Mouse (Mus musculus) CH12.LX (cell line): ENCODE results near the gene Ubxn6. TPM values are rescaled to one million over a fixed set of nuclear protein-coding genes. Genes with fewer than 3 reads are reported as not detected.

Source experiments
- DNase-seq: peaks from one replicate; pipeline ENCODE4 v3.0.0-alpha.2; 2013; ENCODE audit errors: extremely low read depth
- H3K27ac ChIP-seq: 2 replicates; pipeline ENCODE4 v1.5.1; 2012; ENCODE audit warnings: low read depth, mild to moderate bottlenecking, control low read depth, moderate library complexity; ENCODE audit not compliant: insufficient read depth
- H3K27me3 ChIP-seq: replicated peaks from 2 replicates; pipeline ENCODE3; 2012; ENCODE audit warnings: inconsistent platforms
- H3K36me3 ChIP-seq, 2 experiments: replicated peaks in 1 of 2; 2 replicates each; pipeline versions ENCODE3 to v1.6.1; 2012; ENCODE audit warnings: inconsistent platforms in 1 of 2, low read length in 1 of 2, mild to moderate bottlenecking in 1 of 2, mixed read lengths in 1 of 2, moderate library complexity in 1 of 2; ENCODE audit not compliant: control insufficient read depth in 1 of 2, insufficient read depth in 1 of 2
- H3K4me1 ChIP-seq, 2 experiments: 2 replicates each; pipeline ENCODE4 v1.6.1; 2012; ENCODE audit warnings: inconsistent platforms in 1 of 2, moderate library complexity in 1 of 2; ENCODE audit not compliant: insufficient read depth in 2 of 2, control insufficient read depth in 1 of 2
- H3K4me2 ChIP-seq: 2 replicates; pipeline ENCODE4 v1.6.1; 2012; ENCODE audit warnings: low read depth, mild to moderate bottlenecking, control low read depth; ENCODE audit not compliant: poor library complexity, insufficient read depth, severe bottlenecking
- H3K4me3 ChIP-seq, 3 experiments: fragments of 150-350 bp in 1 of 3; sonication (generic) in 1 of 3; replicated peaks in 1 of 3; 2 replicates each; pipeline versions ENCODE3 to v1.5.1; 2011 to 2012; ENCODE audit warnings: low read depth in 2 of 3, low read length in 2 of 3, mild to moderate bottlenecking in 2 of 3, moderate library complexity in 2 of 3, control low read depth in 1 of 3, improper control_type of control experiment in 1 of 3, inconsistent platforms in 1 of 3, mixed read lengths in 1 of 3; ENCODE audit not compliant: poor library complexity in 1 of 3
- H3K79me2 ChIP-seq: replicated peaks from 2 replicates; pipeline ENCODE4 v1.6.1; 2012; ENCODE audit warnings: mild to moderate bottlenecking, moderate library complexity; ENCODE audit not compliant: control insufficient read depth, poor library complexity, insufficient read depth, severe bottlenecking; ENCODE audit errors: extremely low read depth
- H3K9ac ChIP-seq: 2 replicates; pipeline ENCODE4 v1.6.1; 2012; ENCODE audit warnings: low read depth, mild to moderate bottlenecking, control low read depth, moderate library complexity; ENCODE audit not compliant: insufficient read depth
- H3K9me3 ChIP-seq: replicated peaks from 2 replicates; pipeline ENCODE3; 2012; ENCODE audit warnings: low read length, inconsistent platforms, mixed read lengths
- BHLHE40 ChIP-seq: IDR thresholded peaks from 2 replicates; pipeline ENCODE4 v1.6.1; 2011; ENCODE audit warnings: mild to moderate bottlenecking, low read depth, low read length, improper control_type of control experiment
- CHD2 ChIP-seq: IDR thresholded peaks from 2 replicates; pipeline ENCODE4 v1.6.1; 2011; ENCODE audit warnings: low read length, improper control_type of control experiment
- CTCF ChIP-seq, 2 experiments: IDR thresholded peaks in 1 of 2; conservative IDR thresholded peaks in 1 of 2; 2 replicates each; pipeline ENCODE4 v1.5.1; 2011 to 2012; ENCODE audit warnings: low read depth in 2 of 2, low read length in 2 of 2, improper control_type of control experiment in 1 of 2, inconsistent platforms in 1 of 2, mild to moderate bottlenecking in 1 of 2, moderate library complexity in 1 of 2
- E2F4 ChIP-seq: IDR thresholded peaks from 2 replicates; pipeline ENCODE4 v1.6.1; 2011; ENCODE audit warnings: low read depth, low read length, improper control_type of control experiment; ENCODE audit not compliant: insufficient replicate concordance
- ELF1 ChIP-seq: IDR thresholded peaks from 2 replicates; pipeline ENCODE4 v1.6.1; 2014; ENCODE audit warnings: low read depth, mild to moderate bottlenecking, inconsistent platforms, low read length, improper control_type of control experiment
- EP300 ChIP-seq: IDR thresholded peaks from 2 replicates; pipeline ENCODE4 v1.6.1; 2011; ENCODE audit warnings: low read length, improper control_type of control experiment
- GABPA ChIP-seq: IDR thresholded peaks from 2 replicates; pipeline ENCODE4 v1.6.1; 2012; ENCODE audit warnings: low read depth, low read length, improper control_type of control experiment, inconsistent platforms; ENCODE audit not compliant: insufficient replicate concordance
- HCFC1 ChIP-seq: IDR thresholded peaks from 2 replicates; pipeline ENCODE4 v1.6.1; 2012; ENCODE audit warnings: low read depth, mild to moderate bottlenecking, inconsistent platforms, low read length, improper control_type of control experiment
- JUN ChIP-seq: IDR thresholded peaks from 2 replicates; pipeline ENCODE4 v1.6.1; 2011; ENCODE audit warnings: low read depth, mild to moderate bottlenecking, low read length, improper control_type of control experiment, moderate library complexity; ENCODE audit not compliant: insufficient read depth
- JUND ChIP-seq: conservative IDR thresholded peaks from 2 replicates; pipeline ENCODE4 v1.6.1; 2011; ENCODE audit warnings: low read depth, low read length, improper control_type of control experiment
- KAT2A ChIP-seq: IDR thresholded peaks from 2 replicates; pipeline ENCODE4 v1.6.1; 2012; ENCODE audit warnings: low read length, improper control_type of control experiment, inconsistent platforms; ENCODE audit not compliant: insufficient replicate concordance
- MAFK ChIP-seq: IDR thresholded peaks from 2 replicates; pipeline ENCODE4 v1.6.1; 2011; ENCODE audit warnings: low read length, improper control_type of control experiment; ENCODE audit not compliant: insufficient replicate concordance
- MAX ChIP-seq: IDR thresholded peaks from 2 replicates; pipeline ENCODE4 v1.6.1; 2011; ENCODE audit warnings: low read length, improper control_type of control experiment
- MAZ ChIP-seq: IDR thresholded peaks from 2 replicates; pipeline ENCODE4 v1.6.1; 2012; ENCODE audit warnings: low read depth, mild to moderate bottlenecking, inconsistent platforms, low read length, improper control_type of control experiment, moderate library complexity
- MYC ChIP-seq: IDR thresholded peaks from 2 replicates; pipeline ENCODE4 v1.6.1; 2011; ENCODE audit warnings: low read depth, mild to moderate bottlenecking, improper control_type of control experiment, low read length
- NELFE ChIP-seq: IDR thresholded peaks from 2 replicates; pipeline ENCODE4 v1.6.1; 2011; ENCODE audit warnings: low read depth, low read length, improper control_type of control experiment
- NRF1 ChIP-seq: IDR thresholded peaks from 2 replicates; pipeline ENCODE4 v1.6.1; 2014; ENCODE audit warnings: low read depth, mild to moderate bottlenecking, inconsistent platforms, low read length, improper control_type of control experiment, moderate library complexity
- RAD21 ChIP-seq: IDR thresholded peaks from 2 replicates; pipeline ENCODE4 v1.6.1; 2011; ENCODE audit warnings: low read depth, mild to moderate bottlenecking, low read length, improper control_type of control experiment, moderate library complexity
- RCOR1 ChIP-seq: conservative IDR thresholded peaks from 2 replicates; pipeline ENCODE4 v1.6.1; 2012; ENCODE audit warnings: low read depth, mild to moderate bottlenecking, inconsistent platforms, low read length, improper control_type of control experiment
- SIN3A ChIP-seq: IDR thresholded peaks from 2 replicates; pipeline ENCODE4 v1.6.1; 2012; ENCODE audit warnings: low read length, improper control_type of control experiment, inconsistent platforms
- SMC3 ChIP-seq: IDR thresholded peaks from 2 replicates; pipeline ENCODE4 v1.6.1; 2011; ENCODE audit warnings: low read depth, low read length, improper control_type of control experiment
- TBP ChIP-seq: conservative IDR thresholded peaks from 2 replicates; pipeline ENCODE4 v1.6.1; 2011; ENCODE audit warnings: low read depth, low read length, improper control_type of control experiment
- TCF12 ChIP-seq: IDR thresholded peaks from 2 replicates; pipeline ENCODE4 v1.6.1; 2014; ENCODE audit warnings: low read depth, mild to moderate bottlenecking, inconsistent platforms, low read length, improper control_type of control experiment
- UBTF ChIP-seq: IDR thresholded peaks from 2 replicates; pipeline ENCODE4 v1.6.1; 2012; ENCODE audit warnings: low read depth, mild to moderate bottlenecking, inconsistent platforms, low read length, improper control_type of control experiment, moderate library complexity
- USF1 ChIP-seq: IDR thresholded peaks from 2 replicates; pipeline ENCODE4 v1.6.1; 2014; ENCODE audit warnings: low read depth, mild to moderate bottlenecking, inconsistent platforms, low read length, improper control_type of control experiment
- USF2 ChIP-seq: conservative IDR thresholded peaks from 2 replicates; pipeline ENCODE4 v1.6.1; 2011; ENCODE audit warnings: low read depth, low read length, improper control_type of control experiment
- ZC3H11A ChIP-seq: IDR thresholded peaks from 2 replicates; pipeline ENCODE4 v1.6.1; 2012; ENCODE audit warnings: low read depth, mild to moderate bottlenecking, inconsistent platforms, low read length, improper control_type of control experiment
- ZKSCAN1 ChIP-seq: IDR thresholded peaks from 2 replicates; pipeline ENCODE4 v1.6.1; 2012; ENCODE audit warnings: low read depth, inconsistent platforms, low read length, improper control_type of control experiment, borderline replicate concordance
- ZMIZ1 ChIP-seq: IDR thresholded peaks from 2 replicates; pipeline ENCODE4 v1.6.1; 2012; ENCODE audit warnings: low read depth, mild to moderate bottlenecking, inconsistent platforms, low read length, improper control_type of control experiment
- ZNF384 ChIP-seq: IDR thresholded peaks from 2 replicates; pipeline ENCODE4 v1.6.1; 2012; ENCODE audit warnings: low read depth, low read length, improper control_type of control experiment, inconsistent platforms
- dilution Hi-C: fragments of 300-500 bp; cut with MboI; formaldehyde crosslinking; loops from 2 replicates; pipeline ENCODE4 v1.14.3; 2020; ENCODE audit warnings: low sequenced_read_pairs; ENCODE audit not compliant: extremely low pct_unique_long_range_greater_than_20kb, extremely low pct_ligation_motif_present
- in situ Hi-C: fragments of 300-500 bp; cut with MboI; formaldehyde crosslinking; loops from 3 replicates; pipeline ENCODE4 v1.14.3; 2019; ENCODE audit warnings: low sequenced_read_pairs, low pct_ligation_motif_present, low pct_unique_long_range_greater_than_20kb, mixed read lengths
- polyA plus RNA-seq: library from polyadenylated mRNA; unstranded; fragments of >175 nt; gene quantifications from 2 replicates; pipeline ENCODE4 v1.2.1, GENCODE M21; 2012; ENCODE audit warnings: low read depth; ENCODE audit not compliant: insufficient read length
- total RNA-seq, 2 experiments: library from RNA; depleted of rRNA; stranded (reverse); fragments of 300-350 nt in 1 of 2; fragments of >200 nt in 1 of 2; gene quantifications; 2 replicates each; pipeline ENCODE4 v1.2.3; 2012 to 2014

Gene Ubxn6
- total and polyA plus RNA-seq, 3 experiments: 24.6 to 29.1 (median 26.8) TPM

GRCm38 (mm10) chr17:56040857-56041163 is 34.0 kb downstream of the Ubxn6 start:
- dilution Hi-C loops (no loop called here), in situ Hi-C loops (loop anchor here (5.0 kb wide), 1 partner anchor 36 kb away; the partner anchor contains the start of genes Hdgfl2 and Ubxn6)
- H3K9ac ChIP-seq: peak overlapping the region; percentile 82
- peak overlapping the region; percentile 81; the same call in 1 of the 2 replicates for H3K4me2 ChIP-seq
- no peak overlapping the region for H3K27ac ChIP-seq
- no peaks in the 10 kb centered on the region for H3K9me3 ChIP-seq
- TF ChIP-seq ELF1: no peak
- TF ChIP-seq ZMIZ1: no peak
- no peak for TF ChIP-seq JUN
- TF ChIP-seq E2F4: no peak
- no peak for TF ChIP-seq SIN3A
- peaks cover 60% of the 10 kb centered on the region for H3K79me2 ChIP-seq
- DNase-seq: no peak
- peak overlapping the region; percentile 78 to 89 (median 80) for H3K4me3 ChIP-seq
- peaks cover 0 to 38% of the 10 kb centered on the region in 2 experiments; a peak in 2 of 4 replicates for H3K4me1 ChIP-seq
- H3K36me3 ChIP-seq: peaks cover 17 to 32% of the 10 kb centered on the region in 2 experiments
- H3K27me3 ChIP-seq: no peaks in the 10 kb centered on the region

- dilution Hi-C loops: no loop called here
- no peaks in the 10 kb centered on the region for H3K9me3 ChIP-seq
- peak within 1 kb of the TSS; percentile 35; the same call in 1 of the 2 replicates for H3K27ac ChIP-seq
- in situ Hi-C loops: loop anchor here (5.0 kb wide), 1 partner anchor 37 kb away; the partner anchor contains the start of genes Hdgfl2 and Ubxn6
- peaks cover 60% of the 10 kb centered on the region for H3K79me2 ChIP-seq
- H3K36me3 ChIP-seq: peaks cover 12 to 26% of the 10 kb centered on the region in 2 experiments
- H3K27me3 ChIP-seq: no peaks in the 10 kb centered on the region
- peak within 1 kb of the TSS; percentile 78 to 89 (median 80) for H3K4me3 ChIP-seq
- H3K9ac ChIP-seq: peak within 1 kb of the TSS; percentile 82
- peak; percentile 99 for DNase-seq
- peaks cover 0 to 39% of the 10 kb centered on the region in 2 experiments; a peak in 2 of 4 replicates for H3K4me1 ChIP-seq
- peak within 1 kb of the TSS; percentile 81 for H3K4me2 ChIP-seq
- peak; percentile 88 for TF ChIP-seq ELF1
- TF ChIP-seq NRF1: no peak
- TF ChIP-seq USF1: peak; percentile 99
- TF ChIP-seq TBP: peak; percentile 84
- no peak for TF ChIP-seq ZKSCAN1
- TF ChIP-seq HCFC1: peak; percentile 74
- TF ChIP-seq NELFE: peak; percentile 76
- peak; percentile 53; the same call in 1 of the 2 replicates for TF ChIP-seq KAT2A
- TF ChIP-seq EP300: no peak
- TF ChIP-seq GABPA: no peak
- peak; percentile 80; the same call in 1 of the 2 replicates for TF ChIP-seq E2F4
- no peak for TF ChIP-seq UBTF
- no peak for TF ChIP-seq MAZ
- no peak for TF ChIP-seq JUND
- TF ChIP-seq SIN3A: peak; percentile 80
- TF ChIP-seq CTCF (conservative IDR thresholded peaks at IDR 0.05 in 1 of 2, IDR thresholded peaks at IDR 0.05 in 1 of 2; ENCODE audit: low read depth in 2 of 2, low read length in 2 of 2): no peak
- peak; percentile 98 for TF ChIP-seq USF2
- TF ChIP-seq MAX: peak; percentile 97
- TF ChIP-seq BHLHE40: peak; percentile 66
- no peak for TF ChIP-seq MYC
- no peak for TF ChIP-seq ZC3H11A
- TF ChIP-seq RCOR1: no peak
- TF ChIP-seq MAFK: no peak
- no peak for TF ChIP-seq RAD21
- no peak for TF ChIP-seq SMC3
- TF ChIP-seq ZNF384: no peak
- peak; percentile 99 for TF ChIP-seq CHD2
- TF ChIP-seq TCF12: peak; percentile 52
These were observed 34.6 kb downstream of the Ubxn6 start, which contains the start of gene Chaf1a for GRCm38 (mm10) chr17:56040030-56040856. TSS of gene Chaf1a (plus strand) at chr17:56040439.
